Comparison of ENCODE assay signal across 18 mouse cellular contexts in genomic region chr15:102737092-102737491, GRCm38 (mm10). TPM values are rescaled to one million over a fixed set of nuclear protein-coding genes. Genes with fewer than 3 reads are reported as not detected.
A peak's percentile ranks its signal among the peaks of the same experiment; 100 is the strongest.
DNase-seq lines count a peak whose midpoint lies in the region; ATAC-seq and TF ChIP-seq lines count a peak whose summit lies in the region.
"Had no signal": no experiment of that assay in that cellular context is flagged by ENCODE, and none has a peak within 500 bp of the region (broad histone marks: within the 10 kb centered on the region; RNA-seq: fewer than 3 reads in every experiment).

No protein-coding gene starts in this region.

- ATAC-seq in hindbrain, embryonic 13.5 days (ENCODE audit: low FRiP score) = peak; percentile 14; the same call in 1 of the 2 replicates
- ATAC-seq in hindbrain, embryonic 12.5 days (ENCODE audit: low FRiP score) = no peak
- peak; percentile 3; the same call in 1 of the 2 replicates for ATAC-seq in hindbrain, embryonic 16.5 days
- ATAC-seq in neural tube, embryonic 15.5 days (ENCODE audit: low FRiP score) = peak; percentile 61

- H3K9ac ChIP-seq in hindbrain, embryonic 13.5 days = no peak overlapping the region
- H3K9ac ChIP-seq in hindbrain, embryonic 12.5 days = no peak overlapping the region
- H3K9ac ChIP-seq in hindbrain, embryonic 16.5 days (ENCODE audit: low read depth, low read length) = peak overlapping the region; percentile 17; the same call in 1 of the 2 replicates
- H3K9ac ChIP-seq in neural tube, embryonic 15.5 days (replicated peaks) = no peak overlapping the region
- H3K9ac ChIP-seq: embryonic facial prominence, embryonic 13.5 days had no signal

- H3K27me3 ChIP-seq in hindbrain, embryonic 13.5 days = peaks cover 77% of the 10 kb centered on the region
- peaks cover 60% of the 10 kb centered on the region for H3K27me3 ChIP-seq in hindbrain, embryonic 12.5 days
- H3K27me3 ChIP-seq in testis, adult 2 months (ENCODE audit: control insufficient read depth, insufficient read depth, low read length) = peaks cover 3% of the 10 kb centered on the region; the same call in 1 of the 2 replicates
- no peaks in the 10 kb centered on the region for H3K27me3 ChIP-seq in hindbrain, embryonic 16.5 days (replicated peaks; ENCODE audit: control insufficient read depth, insufficient read depth, low read length)
- peaks cover 25% of the 10 kb centered on the region; the same call in 1 of the 2 replicates for H3K27me3 ChIP-seq in neural tube, embryonic 15.5 days (replicated peaks)
- H3K27me3 ChIP-seq in embryonic facial prominence, embryonic 10.5 days (replicated peaks; ENCODE audit: low read depth, poor library complexity, severe bottlenecking) = peaks cover 97% of the 10 kb centered on the region

- no peaks in the 10 kb centered on the region for H3K36me3 ChIP-seq in hindbrain, embryonic 13.5 days
- H3K36me3 ChIP-seq in hindbrain, embryonic 12.5 days = no peaks in the 10 kb centered on the region
- H3K36me3 ChIP-seq in testis, adult 2 months (ENCODE audit: control insufficient read depth, insufficient read depth, low read length) = no peaks in the 10 kb centered on the region
- H3K36me3 ChIP-seq in hindbrain, embryonic 16.5 days (ENCODE audit: control insufficient read depth, insufficient read depth, low read length) = no peaks in the 10 kb centered on the region
- H3K36me3 ChIP-seq in neural tube, embryonic 15.5 days = no peaks in the 10 kb centered on the region
- no peaks in the 10 kb centered on the region for H3K36me3 ChIP-seq in embryonic facial prominence, embryonic 10.5 days (replicated peaks)
- H3K36me3 ChIP-seq: embryonic facial prominence, embryonic 13.5 days had no signal

- no peak for DNase-seq in testis, postnatal 14 days (ENCODE audit: low spot score)
- no peak for DNase-seq in cerebellum, postnatal 14 days
- DNase-seq in embryonic facial prominence, embryonic 10.5 days (ENCODE audit: low spot score) = no peak
- DNase-seq: gastrocnemius, postnatal 25 days; heart, adult 2 months; kidney, adult 11 months; kidney, postnatal 14 days; left cerebral cortex, postnatal 4 days; lung, adult 2 months; lung, postnatal 36 days; thymus, postnatal 36 days had no signal

- H3K4me2 ChIP-seq in hindbrain, embryonic 13.5 days = no peak overlapping the region
- H3K4me2 ChIP-seq in hindbrain, embryonic 12.5 days (replicated peaks) = no peak overlapping the region
- H3K4me2 ChIP-seq in hindbrain, embryonic 16.5 days (ENCODE audit: low read length) = no peak overlapping the region
- H3K4me2 ChIP-seq in neural tube, embryonic 15.5 days = peak overlapping the region; percentile 19; the same call in 1 of the 2 replicates

- peak overlapping the region; percentile 81 for H3K27ac ChIP-seq in hindbrain, embryonic 13.5 days
- H3K27ac ChIP-seq in hindbrain, embryonic 12.5 days = no peak overlapping the region
- H3K27ac ChIP-seq in testis, adult 2 months (ENCODE audit: control insufficient read depth, insufficient read depth, low read depth, low read length) = no peak overlapping the region
- peak overlapping the region; percentile 73 for H3K27ac ChIP-seq in hindbrain, embryonic 16.5 days (ENCODE audit: low read depth, low read length)
- peak overlapping the region; percentile 83 for H3K27ac ChIP-seq in neural tube, embryonic 15.5 days (replicated peaks)
- no peak overlapping the region for H3K27ac ChIP-seq in embryonic facial prominence, embryonic 10.5 days (replicated peaks)
- H3K27ac ChIP-seq: embryonic facial prominence, embryonic 13.5 days; heart, adult 2 months had no signal

- WGBS in hindbrain, embryonic 13.5 days = 63% methylated on average over 19 of the region's 19 CpGs
- whole genome bisulfite sequencing in hindbrain, embryonic 12.5 days = 81% methylated on average over 19 of the region's 19 CpGs
- 66% methylated on average over 19 of the region's 19 CpGs for WGBS in hindbrain, embryonic 16.5 days
- WGBS in neural tube, embryonic 15.5 days = 29% methylated on average over 19 of the region's 19 CpGs
- 90% methylated on average over 19 of the region's 19 CpGs for WGBS in embryonic facial prominence, embryonic 10.5 days

- TF ChIP-seq POLR2A in testis, adult 2 months (IDR thresholded peaks at IDR 0.05; ENCODE audit: control insufficient read depth, low read depth, low read length) = no peak

- H3K4me1 ChIP-seq in hindbrain, embryonic 13.5 days (replicated peaks) = peaks cover 45% of the 10 kb centered on the region
- H3K4me1 ChIP-seq in hindbrain, embryonic 12.5 days = peaks cover 21% of the 10 kb centered on the region
- H3K4me1 ChIP-seq in testis, adult 2 months (ENCODE audit: control insufficient read depth, insufficient read depth, low read length) = peaks cover 7% of the 10 kb centered on the region
- H3K4me1 ChIP-seq in hindbrain, embryonic 16.5 days (ENCODE audit: control insufficient read depth, insufficient read depth, low read depth, low read length) = peaks cover 33% of the 10 kb centered on the region
- H3K4me1 ChIP-seq in neural tube, embryonic 15.5 days = peaks cover 78% of the 10 kb centered on the region
- H3K4me1 ChIP-seq in embryonic facial prominence, embryonic 10.5 days = peaks cover 22% of the 10 kb centered on the region

- no peaks in the 10 kb centered on the region for H3K9me3 ChIP-seq in hindbrain, embryonic 13.5 days
- H3K9me3 ChIP-seq in hindbrain, embryonic 12.5 days (replicated peaks) = no peaks in the 10 kb centered on the region
- H3K9me3 ChIP-seq in hindbrain, embryonic 16.5 days (ENCODE audit: control insufficient read depth, low read length) = no peaks in the 10 kb centered on the region
- no peaks in the 10 kb centered on the region for H3K9me3 ChIP-seq in neural tube, embryonic 15.5 days (replicated peaks)
- H3K9me3 ChIP-seq in embryonic facial prominence, embryonic 10.5 days = no peaks in the 10 kb centered on the region
- H3K9me3 ChIP-seq: embryonic facial prominence, embryonic 13.5 days had no signal

- TF ChIP-seq CTCF in testis, adult 2 months (IDR thresholded peaks at IDR 0.05; ENCODE audit: control insufficient read depth, insufficient read depth, insufficient replicate concordance, low read depth, low read length) = no peak

- no peak overlapping the region for H3K4me3 ChIP-seq in hindbrain, embryonic 13.5 days
- no peak overlapping the region for H3K4me3 ChIP-seq in hindbrain, embryonic 12.5 days
- peak overlapping the region; percentile 32; the same call in 1 of the 2 replicates for H3K4me3 ChIP-seq in testis, adult 2 months (ENCODE audit: control insufficient read depth, low read depth, low read length)
- no peak overlapping the region for H3K4me3 ChIP-seq in hindbrain, embryonic 16.5 days (ENCODE audit: low read length)
- H3K4me3 ChIP-seq in neural tube, embryonic 15.5 days (replicated peaks) = no peak overlapping the region
- no peak overlapping the region for H3K4me3 ChIP-seq in embryonic facial prominence, embryonic 10.5 days
- H3K4me3 ChIP-seq: heart, adult 2 months; left cerebral cortex, adult 2 months had no signal

RNA-seq across cellular contexts. Expression of gene Calcoco1, which starts 15.1 kb away (rescaled TPM):
- 41.8 and 42.3 TPM in 2 replicates for polyA plus RNA-seq in hindbrain, embryonic 13.5 days (2015; fragmentation: Nextera tagmentation; extraction: Ambion mirVana)
- polyA plus RNA-seq in hindbrain, embryonic 12.5 days (2016; fragmentation: Nextera tagmentation; extraction: Ambion mirVana) = 47.3 and 49.1 TPM in 2 replicates
- 18.0 and 20.1 TPM in 2 replicates for polyA plus RNA-seq in testis, adult 2 months (2012; rRNA removed)
- polyA plus RNA-seq in hindbrain, embryonic 16.5 days (2015; fragmentation: Nextera tagmentation; extraction: Ambion mirVana) = 34.6 and 40.9 TPM in 2 replicates
- polyA plus RNA-seq in neural tube, embryonic 15.5 days (2015; fragmentation: Nextera tagmentation; extraction: Ambion mirVana) = 28.3 and 41.6 TPM in 2 replicates
- polyA plus RNA-seq in embryonic facial prominence, embryonic 10.5 days (2016; fragmentation: Nextera tagmentation; extraction: Ambion mirVana) = 33.9 and 36.4 TPM in 2 replicates

Comparison
In these comparisons a context has a peak if more than half of its experiments do, and no peak if none do; other contexts are left out.
1. H3K27ac ChIP-seq: peak in hindbrain, embryonic 13.5 days (single experiment), hindbrain, embryonic 16.5 days (single experiment) and neural tube, embryonic 15.5 days (single experiment); none in hindbrain, embryonic 12.5 days (single experiment), testis, adult 2 months (single experiment) and embryonic facial prominence, embryonic 10.5 days (single experiment).